In genomic region chr11:121229018-121229439, GRCm38 (mm10) we compare ENCODE assay signal across 8 mouse cellular contexts. TPM values are rescaled to one million over a fixed set of nuclear protein-coding genes. Genes with fewer than 3 reads are reported as not detected.
DNase-seq lines count a peak whose midpoint lies in the region; ATAC-seq and TF ChIP-seq lines count a peak whose summit lies in the region.

Gene Cybc1 (minus strand): TSS chr11:121229322.

- H3K27me3 ChIP-seq in embryonic facial prominence, embryonic 13.5 days: no peaks in the 10 kb centered on the region
- H3K27me3 ChIP-seq in kidney, adult 2 months (replicated peaks; ENCODE audit: control insufficient read depth, insufficient read depth, low read length): no peaks in the 10 kb centered on the region
- no peaks in the 10 kb centered on the region for H3K27me3 ChIP-seq in limb, embryonic 12.5 days
- H3K27me3 ChIP-seq in midbrain, embryonic 14.5 days (ENCODE audit: control insufficient read depth, insufficient read depth, low read length): no peaks in the 10 kb centered on the region

- no peaks in the 10 kb centered on the region for H3K9me3 ChIP-seq in embryonic facial prominence, embryonic 13.5 days
- H3K9me3 ChIP-seq in limb, embryonic 12.5 days: no peaks in the 10 kb centered on the region
- H3K9me3 ChIP-seq in midbrain, embryonic 14.5 days (ENCODE audit: control insufficient read depth, low read length): no peaks in the 10 kb centered on the region

- peak; percentile 83 for ATAC-seq in embryonic facial prominence, embryonic 13.5 days (ENCODE audit: insufficient number of reproducible peaks, insufficient read depth, low FRiP score, low TSS enrichment, low read depth)
- ATAC-seq in limb, embryonic 12.5 days (ENCODE audit: insufficient number of reproducible peaks, insufficient read depth, low FRiP score, low TSS enrichment, low read depth): peak; percentile 87
- ATAC-seq in midbrain, embryonic 14.5 days (ENCODE audit: low FRiP score, low TSS enrichment): peak; percentile 87

- peak; percentile 89 for DNase-seq in 416B (ENCODE audit: low read depth)
- DNase-seq in adrenal gland, postnatal 36 days: peak; percentile 82 to 87
- peak; percentile 89 to 90 for DNase-seq in heart, adult 18-20 months
- peak; percentile 90 for DNase-seq in kidney, adult 2 months
- DNase-seq in midbrain, embryonic 14.5 days: peak; percentile 87
- DNase-seq in spleen, adult 18-20 months: peak; percentile 77 to 81

- peak within 1 kb of the TSS; percentile 80 for H3K9ac ChIP-seq in embryonic facial prominence, embryonic 13.5 days
- H3K9ac ChIP-seq in limb, embryonic 12.5 days (replicated peaks): peak within 1 kb of the TSS; percentile 72
- H3K9ac ChIP-seq in midbrain, embryonic 14.5 days (replicated peaks; ENCODE audit: low read length): peak within 1 kb of the TSS; percentile 55

- TF ChIP-seq CTCF in kidney, adult 2 months (conservative IDR thresholded peaks at IDR 0.05; ENCODE audit: insufficient read depth, insufficient read length, low read depth, low read length): peak; percentile 29

- peak within 1 kb of the TSS; percentile 75 for H3K27ac ChIP-seq in embryonic facial prominence, embryonic 13.5 days
- peak within 1 kb of the TSS; percentile 83 for H3K27ac ChIP-seq in kidney, adult 2 months (ENCODE audit: insufficient read depth, low read depth, low read length)
- peak within 1 kb of the TSS; percentile 73 for H3K27ac ChIP-seq in limb, embryonic 12.5 days
- peak within 1 kb of the TSS; percentile 26; the same call in 1 of the 2 replicates for H3K27ac ChIP-seq in midbrain, embryonic 14.5 days (replicated peaks; ENCODE audit: low read depth, low read length)

- H3K4me2 ChIP-seq in embryonic facial prominence, embryonic 13.5 days: peak within 1 kb of the TSS; percentile 79
- H3K4me2 ChIP-seq in limb, embryonic 12.5 days: peak within 1 kb of the TSS; percentile 82
- H3K4me2 ChIP-seq in midbrain, embryonic 14.5 days (ENCODE audit: low read length): peak within 1 kb of the TSS; percentile 65

- TF ChIP-seq POLR2A in kidney, adult 2 months (IDR thresholded peaks at IDR 0.05; ENCODE audit: low read depth, low read length): peak; percentile 44

- WGBS in embryonic facial prominence, embryonic 13.5 days: under 1% methylated on average over 23 of the region's 23 CpGs
- WGBS in kidney, adult 2 months: under 1% methylated on average over 23 of the region's 23 CpGs
- WGBS in limb, embryonic 12.5 days: under 1% methylated on average over 23 of the region's 23 CpGs
- WGBS in midbrain, embryonic 14.5 days: under 1% methylated on average over 23 of the region's 23 CpGs

- peaks cover 20% of the 10 kb centered on the region for H3K4me1 ChIP-seq in embryonic facial prominence, embryonic 13.5 days
- H3K4me1 ChIP-seq in kidney, adult 2 months (ENCODE audit: control insufficient read depth, insufficient read depth, low read length): peaks cover 15% of the 10 kb centered on the region; the same call in 1 of the 2 replicates
- H3K4me1 ChIP-seq in limb, embryonic 12.5 days (replicated peaks): peaks cover 20% of the 10 kb centered on the region
- peaks cover 20% of the 10 kb centered on the region for H3K4me1 ChIP-seq in midbrain, embryonic 14.5 days (ENCODE audit: control insufficient read depth, insufficient read depth, low read length)

- peaks cover 32% of the 10 kb centered on the region for H3K36me3 ChIP-seq in embryonic facial prominence, embryonic 13.5 days
- H3K36me3 ChIP-seq in kidney, adult 2 months (ENCODE audit: control insufficient read depth, insufficient read depth, low read length): no peaks in the 10 kb centered on the region
- H3K36me3 ChIP-seq in limb, embryonic 12.5 days: peaks cover 34% of the 10 kb centered on the region
- peaks cover 29% of the 10 kb centered on the region for H3K36me3 ChIP-seq in midbrain, embryonic 14.5 days (ENCODE audit: control insufficient read depth, insufficient read depth, low read length)

- peak within 1 kb of the TSS; percentile 76 for H3K4me3 ChIP-seq in embryonic facial prominence, embryonic 13.5 days
- peak within 1 kb of the TSS; percentile 79 for H3K4me3 ChIP-seq in kidney, adult 2 months (ENCODE audit: insufficient read depth, low read depth, low read length)
- H3K4me3 ChIP-seq in limb, embryonic 12.5 days (replicated peaks): peak within 1 kb of the TSS; percentile 70
- H3K4me3 ChIP-seq in midbrain, embryonic 14.5 days (replicated peaks; ENCODE audit: low read depth, low read length): peak within 1 kb of the TSS; percentile 62

RNA-seq across cellular contexts. Expression of gene Cybc1, which starts in this region (rescaled TPM):
- total RNA-seq in adrenal gland, postnatal 36 days (2021): 10 to 100 TPM; 20.6 to 21.0 TPM
- 44.6 and 45.1 TPM in 2 replicates for polyA plus RNA-seq in embryonic facial prominence, embryonic 13.5 days (2015; fragmentation: Nextera tagmentation; extraction: Ambion mirVana)
- total RNA-seq in heart, adult 18-20 months (2021): 10 to 100 TPM; 10.2 to 12.6 TPM
- 13.7 and 15.3 TPM in 2 replicates for polyA plus RNA-seq in kidney, adult 2 months (2012; rRNA removed)
- polyA plus RNA-seq in limb, embryonic 12.5 days (2016; fragmentation: Nextera tagmentation; extraction: Ambion mirVana): 36.3 and 40.1 TPM in 2 replicates
- 37.3 and 46.1 TPM in 2 replicates for polyA plus RNA-seq in midbrain, embryonic 14.5 days (2014; fragmentation: Nextera tagmentation; extraction: Ambion mirVana)

Comparison
In these comparisons a context has a peak if more than half of its experiments do, and no peak if none do; other contexts are left out.
1. Peak in every context shown above with its lines: DNase-seq, ATAC-seq, H3K4me3 ChIP-seq and H3K27ac ChIP-seq.
2. H3K27ac ChIP-seq: peak in every context shown above with its lines; median percentile 83 in kidney, adult 2 months; 75 in embryonic facial prominence, embryonic 13.5 days; 73 in limb, embryonic 12.5 days; 26 in midbrain, embryonic 14.5 days.